Mouse (Mus musculus) stomach, embryonic 16.5 days (tissue): Measurements from ENCODE around the gene Hs6st3. TPM values are rescaled to one million over a fixed set of nuclear protein-coding genes. Genes with fewer than 3 reads are reported as not detected.

Experiments used
- ATAC-seq: fragments of 200-750 bp; cut with Nextera tagmentation; 2 replicates; pipeline ENCODE4 v1.8.0; 2017; ENCODE audit warnings: moderate number of reproducible peaks, moderate TSS enrichment; ENCODE audit not compliant: insufficient read depth, low FRiP score
- H3K27ac ChIP-seq: fragments of 300-500 bp; sonication (generic); 2 replicates; pipeline ENCODE4 v1.5.1; 2014; ENCODE audit warnings: low read length
- H3K27me3 ChIP-seq: fragments of 300-500 bp; sonication (generic); 2 replicates; pipeline ENCODE4 v1.6.1; 2014; ENCODE audit warnings: low read length, control low read depth, mixed read lengths; ENCODE audit not compliant: control insufficient read depth, insufficient read depth
- H3K36me3 ChIP-seq: fragments of 300-500 bp; sonication (generic); 2 replicates; pipeline ENCODE4 v1.6.1; 2014; ENCODE audit warnings: low read length; ENCODE audit not compliant: control insufficient read depth, insufficient read depth
- H3K4me1 ChIP-seq: fragments of 300-500 bp; sonication (generic); 2 replicates; pipeline ENCODE4 v1.6.1; 2014; ENCODE audit warnings: low read length, control low read depth, mixed read lengths; ENCODE audit not compliant: control insufficient read depth, insufficient read depth
- H3K4me2 ChIP-seq: fragments of 300-500 bp; sonication (generic); 2 replicates; pipeline ENCODE4 v1.6.1; 2014; ENCODE audit warnings: low read depth, low read length, mixed read lengths
- H3K4me3 ChIP-seq: fragments of 300-500 bp; sonication (generic); replicated peaks from 2 replicates; pipeline ENCODE4 v1.5.1; 2014; ENCODE audit warnings: mild to moderate bottlenecking, low read length
- H3K9ac ChIP-seq: fragments of 300-500 bp; sonication (generic); 2 replicates; pipeline ENCODE4 v1.6.1; 2014; ENCODE audit warnings: low read length
- H3K9me3 ChIP-seq: fragments of 300-500 bp; sonication (generic); replicated peaks from 2 replicates; pipeline ENCODE4 v1.6.1; 2016; ENCODE audit warnings: low read length, control low read depth; ENCODE audit not compliant: control insufficient read depth
- WGBS: fragments of 180-500 bp; shearing (Covaris S2); extraction: QIAGEN DNeasy Blood & Tissue Kit; methylation state at CpG from one replicate; pipeline ENCODE4 v1.1.7; 2014; 5-methylcytosine and 5-hydroxymethylcytosine counted together
- polyA plus RNA-seq: library from polyadenylated mRNA; unstranded; fragments of >200 nt; fragmentation: Nextera tagmentation; extraction: Ambion mirVana; gene quantifications from 2 replicates; pipeline ENCODE4 v1.2.1, GENCODE M21; 2015

Hs6st3 gene
- polyA plus RNA-seq, 1 experiment from 2014 or later: not detected

GRCm38 (mm10) chr14:119215576-119216309 is 77.6 kb downstream of the Hs6st3 start:
- H3K9ac ChIP-seq: no peak overlapping the region
- H3K4me1 ChIP-seq: no peaks in the 10 kb centered on the region
- WGBS: 65% methylated on average over 13 of the region's 13 CpGs
- no peaks in the 10 kb centered on the region for H3K36me3 ChIP-seq
- H3K27me3 ChIP-seq: no peaks in the 10 kb centered on the region
- H3K4me3 ChIP-seq: no peak overlapping the region
- no peak overlapping the region for H3K27ac ChIP-seq
- no peak overlapping the region for H3K4me2 ChIP-seq
- no peaks in the 10 kb centered on the region for H3K9me3 ChIP-seq
- ATAC-seq: no peak

- Histone ChIP-seq H3K9ac (no peak overlapping the region), H3K4me2 (no peak overlapping the region), H3K4me1 (no peaks in the 10 kb centered on the region), H3K27ac (no peak overlapping the region), H3K27me3 (no peaks in the 10 kb centered on the region), H3K36me3 (no peaks in the 10 kb centered on the region), H3K9me3 (no peaks in the 10 kb centered on the region), H3K4me3 (no peak overlapping the region)
- no peak for ATAC-seq
- WGBS: 86% methylated on average over 3 of the region's 3 CpGs
These were observed 89.7 kb downstream of the Hs6st3 start for GRCm38 (mm10) chr14:119227709-119228338.

GRCm38 (mm10) chr14:119233598-119233997 is 95.5 kb downstream of the Hs6st3 start:
- no peak overlapping the region for H3K9ac ChIP-seq
- no peaks in the 10 kb centered on the region for H3K36me3 ChIP-seq
- no peak overlapping the region for H3K27ac ChIP-seq
- H3K4me2 ChIP-seq: no peak overlapping the region
- H3K9me3 ChIP-seq: no peaks in the 10 kb centered on the region
- ATAC-seq: no peak
- H3K4me1 ChIP-seq: no peaks in the 10 kb centered on the region
- WGBS: 87% methylated on average over 2 of the region's 2 CpGs
- H3K4me3 ChIP-seq: no peak overlapping the region
- no peaks in the 10 kb centered on the region for H3K27me3 ChIP-seq

- H3K9me3 ChIP-seq: no peaks in the 10 kb centered on the region
- no peak overlapping the region for H3K4me3 ChIP-seq
- H3K9ac ChIP-seq: no peak overlapping the region
- no peaks in the 10 kb centered on the region for H3K27me3 ChIP-seq
- no peaks in the 10 kb centered on the region for H3K4me1 ChIP-seq
- H3K4me2 ChIP-seq: no peak overlapping the region
- no peak for ATAC-seq
- H3K36me3 ChIP-seq: no peaks in the 10 kb centered on the region
- no peak overlapping the region for H3K27ac ChIP-seq
- 94% methylated on average over 6 of the region's 6 CpGs for WGBS
These were observed 109.0 kb downstream of the Hs6st3 start for GRCm38 (mm10) chr14:119247131-119247530.

GRCm38 (mm10) chr14:119248001-119248607 is 110.0 kb downstream of the Hs6st3 start:
- H3K27me3 ChIP-seq: no peaks in the 10 kb centered on the region
- ATAC-seq: no peak
- no peaks in the 10 kb centered on the region for H3K36me3 ChIP-seq
- no peaks in the 10 kb centered on the region for H3K4me1 ChIP-seq
- 80% methylated on average over 16 of the region's 16 CpGs for WGBS
- no peak overlapping the region for H3K4me3 ChIP-seq
- H3K27ac ChIP-seq: no peak overlapping the region
- H3K4me2 ChIP-seq: no peak overlapping the region
- no peaks in the 10 kb centered on the region for H3K9me3 ChIP-seq
- no peak overlapping the region for H3K9ac ChIP-seq

GRCm38 (mm10) chr14:119250353-119250752 is 112.2 kb downstream of the Hs6st3 start:
- Histone ChIP-seq H3K36me3 (no peaks in the 10 kb centered on the region), H3K4me3 (no peak overlapping the region), H3K27ac (no peak overlapping the region), H3K27me3 (no peaks in the 10 kb centered on the region), H3K4me1 (no peaks in the 10 kb centered on the region), H3K9ac (no peak overlapping the region), H3K9me3 (no peaks in the 10 kb centered on the region), H3K4me2 (no peak overlapping the region)
- 80% methylated on average over 10 of the region's 10 CpGs for whole genome bisulfite sequencing
- no peak for ATAC-seq

- no peak overlapping the region for H3K27ac ChIP-seq
- no peaks in the 10 kb centered on the region for H3K4me1 ChIP-seq
- H3K9me3 ChIP-seq: no peaks in the 10 kb centered on the region
- no peaks in the 10 kb centered on the region for H3K36me3 ChIP-seq
- H3K4me3 ChIP-seq: no peak overlapping the region
- WGBS: 80% methylated on average over 3 of the region's 3 CpGs
- H3K9ac ChIP-seq: no peak overlapping the region
- no peaks in the 10 kb centered on the region for H3K27me3 ChIP-seq
- H3K4me2 ChIP-seq: no peak overlapping the region
- ATAC-seq: no peak
These were observed 117.3 kb downstream of the Hs6st3 start for GRCm38 (mm10) chr14:119255396-119255795.

GRCm38 (mm10) chr14:119257072-119257471 is 118.9 kb downstream of the Hs6st3 start:
- Histone ChIP-seq H3K9ac (no peak overlapping the region), H3K27ac (no peak overlapping the region), H3K4me3 (no peak overlapping the region), H3K27me3 (no peaks in the 10 kb centered on the region), H3K4me1 (no peaks in the 10 kb centered on the region), H3K9me3 (no peaks in the 10 kb centered on the region), H3K4me2 (no peak overlapping the region), H3K36me3 (no peaks in the 10 kb centered on the region)
- WGBS: 81% methylated on average over 7 of the region's 7 CpGs
- ATAC-seq: no peak

- Histone ChIP-seq H3K27ac (no peak overlapping the region), H3K9ac (no peak overlapping the region), H3K4me3 (no peak overlapping the region), H3K27me3 (no peaks in the 10 kb centered on the region), H3K9me3 (no peaks in the 10 kb centered on the region), H3K4me2 (no peak overlapping the region), H3K4me1 (no peaks in the 10 kb centered on the region), H3K36me3 (no peaks in the 10 kb centered on the region)
- 67% methylated on average over 14 of the region's 14 CpGs for WGBS
- ATAC-seq: no peak
These were observed 122.2 kb downstream of the Hs6st3 start for GRCm38 (mm10) chr14:119260176-119260962.
